Mouse (Mus musculus) intestine, embryonic 15.5 days (tissue): ENCODE data around the gene Agr2. TPM values are rescaled to one million over a fixed set of nuclear protein-coding genes. Genes with fewer than 3 reads are reported as not detected.

Experiments
- ATAC-seq: fragments of 200-750 bp; cut with Nextera tagmentation; 2 replicates; pipeline ENCODE4 v1.8.0; 2017; ENCODE audit warnings: moderate TSS enrichment, moderate library complexity
- H3K27ac ChIP-seq: fragments of 300-500 bp; sonication (generic); 2 replicates; pipeline ENCODE4 v1.5.1; 2015; ENCODE audit warnings: mild to moderate bottlenecking, inconsistent platforms
- H3K27me3 ChIP-seq: fragments of 300-500 bp; sonication (generic); replicated peaks from 2 replicates; pipeline ENCODE4 v1.6.1; 2015; ENCODE audit warnings: inconsistent platforms
- H3K36me3 ChIP-seq: fragments of 300-500 bp; sonication (generic); 2 replicates; pipeline ENCODE4 v1.6.1; 2015; ENCODE audit warnings: inconsistent platforms
- H3K4me1 ChIP-seq: fragments of 300-500 bp; sonication (generic); replicated peaks from 2 replicates; pipeline ENCODE4 v1.6.1; 2015; ENCODE audit warnings: inconsistent platforms
- H3K4me2 ChIP-seq: fragments of 300-500 bp; sonication (generic); replicated peaks from 2 replicates; pipeline ENCODE4 v1.6.1; 2015; ENCODE audit warnings: mild to moderate bottlenecking, inconsistent platforms
- H3K4me3 ChIP-seq: fragments of 300-500 bp; sonication (generic); replicated peaks from 2 replicates; pipeline ENCODE4 v1.5.1; 2015; ENCODE audit warnings: inconsistent platforms
- H3K9ac ChIP-seq: fragments of 300-500 bp; sonication (generic); 2 replicates; pipeline ENCODE4 v1.6.1; 2015; ENCODE audit warnings: inconsistent platforms
- H3K9me3 ChIP-seq: fragments of 300-500 bp; sonication (generic); 2 replicates; pipeline ENCODE4 v1.6.1; 2016; ENCODE audit warnings: inconsistent platforms
- WGBS: fragments of 180-500 bp; shearing (Covaris S2); methylation state at CpG from one replicate; pipeline ENCODE4 v1.1.7; 2015; 5-methylcytosine and 5-hydroxymethylcytosine counted together
- polyA plus RNA-seq: library from polyadenylated mRNA; unstranded; fragments of >200 nt; fragmentation: Nextera tagmentation; extraction: Ambion mirVana; gene quantifications from 2 replicates; pipeline ENCODE4 v1.2.1, GENCODE M21; 2015

Gene Agr2
- polyA plus RNA-seq, 1 experiment from 2014 or later: 234 TPM

GRCm38 (mm10) chr12:36028968-36029645 is 36.4 kb downstream of the Agr2 start:
- no peak overlapping the region for H3K27ac ChIP-seq
- WGBS: 56% methylated on average over 5 of the region's 5 CpGs

GRCm38 (mm10) chr12:36029687-36030086 is 37.0 kb downstream of the Agr2 start:
- Histone ChIP-seq H3K4me2 (no peak overlapping the region), H3K9ac (no peak overlapping the region), H3K36me3 (no peaks in the 10 kb centered on the region), H3K4me1 (no peaks in the 10 kb centered on the region), H3K4me3 (no peak overlapping the region), H3K27ac (no peak overlapping the region), H3K9me3 (no peaks in the 10 kb centered on the region), H3K27me3 (no peaks in the 10 kb centered on the region)
- no peak for ATAC-seq
- WGBS: 70% methylated on average over 4 of the region's 6 CpGs

More at GRCm38 (mm10) chr12:36028968-36029645, 36.4 kb downstream of the Agr2 start:
- Histone ChIP-seq H3K36me3 (no peaks in the 10 kb centered on the region), H3K4me2 (no peak overlapping the region), H3K4me3 (no peak overlapping the region), H3K27me3 (no peaks in the 10 kb centered on the region), H3K4me1 (no peaks in the 10 kb centered on the region), H3K9ac (no peak overlapping the region), H3K9me3 (no peaks in the 10 kb centered on the region)
- no peak for ATAC-seq

- H3K27me3 ChIP-seq: no peaks in the 10 kb centered on the region
- no peaks in the 10 kb centered on the region for H3K36me3 ChIP-seq
- H3K4me2 ChIP-seq: no peak overlapping the region
- 84% methylated on average over 12 of the region's 12 CpGs for WGBS
- no peaks in the 10 kb centered on the region for H3K4me1 ChIP-seq
- no peak overlapping the region for H3K4me3 ChIP-seq
- H3K9me3 ChIP-seq: no peaks in the 10 kb centered on the region
- no peak for ATAC-seq
- H3K9ac ChIP-seq: no peak overlapping the region
- H3K27ac ChIP-seq: no peak overlapping the region
Observed at GRCm38 (mm10) chr12:36030660-36031363, 38.1 kb downstream of the Agr2 start.

GRCm38 (mm10) chr12:36032419-36032818 is 39.7 kb downstream of the Agr2 start:
- no peak overlapping the region for H3K27ac ChIP-seq
- no peaks in the 10 kb centered on the region for H3K27me3 ChIP-seq
- H3K36me3 ChIP-seq: no peaks in the 10 kb centered on the region
- H3K4me2 ChIP-seq: no peak overlapping the region
- no peak overlapping the region for H3K9ac ChIP-seq
- H3K4me1 ChIP-seq: 0 out of 2 replicates have a peak, but pooled peaks cover 4% of the 10 kb centered on the region
- WGBS: 79% methylated on average over 4 of the region's 4 CpGs
- H3K4me3 ChIP-seq: no peak overlapping the region
- H3K9me3 ChIP-seq: no peaks in the 10 kb centered on the region
- ATAC-seq: no peak

GRCm38 (mm10) chr12:36035501-36035900 is 42.8 kb downstream of the Agr2 start:
- no peak for ATAC-seq
- Histone ChIP-seq H3K9me3 (no peaks in the 10 kb centered on the region), H3K36me3 (no peaks in the 10 kb centered on the region), H3K27me3 (no peaks in the 10 kb centered on the region), H3K9ac (no peak overlapping the region), H3K4me3 (no peak overlapping the region), H3K4me2 (no peak overlapping the region), H3K4me1 (0 out of 2 replicates have a peak, but pooled peaks cover 6% of the 10 kb centered on the region), H3K27ac (no peak overlapping the region)
- WGBS: 93% methylated on average over 6 of the region's 6 CpGs

GRCm38 (mm10) chr12:36036121-36036520 is 43.4 kb downstream of the Agr2 start:
- no peak overlapping the region for H3K27ac ChIP-seq
- WGBS: 93% methylated on average over 7 of the region's 7 CpGs
- H3K36me3 ChIP-seq: no peaks in the 10 kb centered on the region
- no peaks in the 10 kb centered on the region for H3K9me3 ChIP-seq
- H3K4me3 ChIP-seq: no peak overlapping the region
- H3K9ac ChIP-seq: no peak overlapping the region
- no peak for ATAC-seq
- no peak overlapping the region for H3K4me2 ChIP-seq
- no peaks in the 10 kb centered on the region for H3K27me3 ChIP-seq
- 0 out of 2 replicates have a peak, but pooled peaks cover 8% of the 10 kb centered on the region for H3K4me1 ChIP-seq

GRCm38 (mm10) chr12:36036776-36037175 is 44.1 kb downstream of the Agr2 start:
- no peak overlapping the region for H3K9ac ChIP-seq
- WGBS: 76% methylated on average over 10 of the region's 10 CpGs

GRCm38 (mm10) chr12:36039541-36040084 is 46.9 kb downstream of the Agr2 start:
- WGBS: 60% methylated on average over 9 of the region's 9 CpGs
- no peak overlapping the region for H3K4me3 ChIP-seq
- no peak for ATAC-seq
- H3K27me3 ChIP-seq: no peaks in the 10 kb centered on the region
- H3K27ac ChIP-seq: no peak overlapping the region
- H3K4me1 ChIP-seq: 0 out of 2 replicates have a peak, but pooled peaks cover 8% of the 10 kb centered on the region
- 0 out of 2 replicates have a peak overlapping the region, but pooled peaks have one; percentile 0 for H3K4me2 ChIP-seq
- no peaks in the 10 kb centered on the region for H3K36me3 ChIP-seq
- no peak overlapping the region for H3K9ac ChIP-seq
- no peaks in the 10 kb centered on the region for H3K9me3 ChIP-seq

More at GRCm38 (mm10) chr12:36036776-36037175, 44.1 kb downstream of the Agr2 start:
- Histone ChIP-seq H3K4me2 (no peak overlapping the region), H3K4me1 (0 out of 2 replicates have a peak, but pooled peaks cover 8% of the 10 kb centered on the region), H3K27ac (no peak overlapping the region), H3K27me3 (no peaks in the 10 kb centered on the region), H3K9me3 (no peaks in the 10 kb centered on the region), H3K4me3 (no peak overlapping the region), H3K36me3 (no peaks in the 10 kb centered on the region)
- ATAC-seq: no peak

- H3K36me3 ChIP-seq: no peaks in the 10 kb centered on the region
- H3K9me3 ChIP-seq: no peaks in the 10 kb centered on the region
- peak overlapping the region; percentile 85; the same call in 1 of the 2 replicates for H3K9ac ChIP-seq
- no peak for ATAC-seq
- H3K4me3 ChIP-seq: peak overlapping the region; percentile 70
- no peak overlapping the region for H3K27ac ChIP-seq
- H3K4me2 ChIP-seq: peak overlapping the region; percentile 95
- WGBS: 60% methylated on average over 10 of the region's 10 CpGs
- 0 out of 2 replicates have a peak, but pooled peaks cover 8% of the 10 kb centered on the region for H3K4me1 ChIP-seq
- H3K27me3 ChIP-seq: no peaks in the 10 kb centered on the region
Observed at GRCm38 (mm10) chr12:36040571-36041280, 48.0 kb downstream of the Agr2 start.

- Histone ChIP-seq H3K27me3 (no peaks in the 10 kb centered on the region), H3K36me3 (no peaks in the 10 kb centered on the region), H3K4me2 (peak overlapping the region; percentile 95), H3K4me1 (0 out of 2 replicates have a peak, but pooled peaks cover 8% of the 10 kb centered on the region), H3K4me3 (peak overlapping the region; percentile 70), H3K9me3 (no peaks in the 10 kb centered on the region), H3K27ac (0 out of 2 replicates have a peak overlapping the region, but pooled peaks have one; percentile 64), H3K9ac (peak overlapping the region; percentile 85)
- ATAC-seq: no peak
- WGBS: 29% methylated on average over 4 of the region's 4 CpGs
Observed at GRCm38 (mm10) chr12:36041281-36041589, 48.5 kb downstream of the Agr2 start.

- 0 out of 2 replicates have a peak, but pooled peaks cover 7% of the 10 kb centered on the region for H3K4me1 ChIP-seq
- under 1% methylated on average over 42 of the region's 50 CpGs for WGBS
- no peaks in the 10 kb centered on the region for H3K9me3 ChIP-seq
- peak overlapping the region; percentile 64 for H3K27ac ChIP-seq
- peak; percentile 82 for ATAC-seq
- H3K4me2 ChIP-seq: peak overlapping the region; percentile 95
- no peaks in the 10 kb centered on the region for H3K27me3 ChIP-seq
- peak overlapping the region; percentile 85 for H3K9ac ChIP-seq
- H3K36me3 ChIP-seq: no peaks in the 10 kb centered on the region
- peak overlapping the region; percentile 70 for H3K4me3 ChIP-seq
Observed at GRCm38 (mm10) chr12:36041703-36042347, 49.1 kb downstream of the Agr2 start.
